Mouse (Mus musculus) kidney, adult 9 months (tissue): ENCODE results near the gene Etfb.
"Not testable (repeated sequence)": the region's sequence is repeated elsewhere in the genome, so short reads cannot be mapped to it uniquely, and the experiment has no call there.

Source experiments
- DNase-seq: peaks from one replicate; pipeline ENCODE4 v3.0.0; 2022

Gene Etfb

DNA sequence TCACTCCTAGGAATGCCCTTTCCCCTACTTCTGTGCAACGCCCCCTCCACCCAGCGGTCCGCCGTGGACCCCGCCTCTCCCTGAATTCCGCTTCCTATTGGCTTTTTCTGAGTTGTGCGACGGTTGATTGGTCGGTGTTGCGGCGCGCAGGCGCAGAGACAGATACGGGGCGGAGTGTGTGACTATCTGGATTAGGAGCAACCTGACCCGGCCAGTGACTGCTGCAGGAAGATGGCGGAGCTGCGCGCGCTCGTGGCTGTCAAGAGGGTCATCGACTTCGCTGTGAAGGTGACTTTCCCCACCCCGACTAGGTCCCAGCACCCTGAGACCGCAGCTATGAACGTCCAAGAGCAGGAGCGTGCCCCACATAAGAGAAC lies at the start of gene Etfb, which contains the start of gene Gm45233:
Gene Etfb (plus strand): TSS at position 167 of the 377 bp plus-strand sequence.
Gene Gm45233 (plus strand): TSS at position 212 of the 377 bp plus-strand sequence.
- DNase-seq = peak; percentile 98

GRCm38 (mm10) chr7:43399501-43399900 lies 44.4 kb upstream of the Etfb start:
- no peak for DNase-seq

DNA sequence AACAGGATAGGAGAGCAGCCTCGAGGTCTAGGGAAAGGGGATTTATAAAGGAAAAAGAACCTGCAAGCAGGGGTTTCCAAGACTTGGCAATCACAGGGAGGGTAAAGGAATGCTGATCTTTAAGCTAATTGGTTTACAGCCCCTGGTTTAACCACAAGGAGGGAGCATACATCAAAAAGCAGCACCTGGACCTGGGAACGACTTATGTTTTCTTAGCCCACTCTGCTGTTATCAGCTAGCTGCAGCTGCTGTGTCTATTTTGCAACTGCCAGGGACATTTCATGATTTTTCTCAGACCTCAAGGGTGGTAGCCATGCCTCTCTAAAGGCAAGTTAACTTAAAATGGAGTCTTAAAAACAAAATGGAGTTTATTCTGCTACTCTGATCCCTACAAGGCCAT lies 41.2 kb upstream of the Etfb start:
- no peak for DNase-seq

- DNase-seq = no peak
Measured at GRCm38 (mm10) chr7:43407573-43407972, 36.3 kb upstream of the Etfb start.

DNA sequence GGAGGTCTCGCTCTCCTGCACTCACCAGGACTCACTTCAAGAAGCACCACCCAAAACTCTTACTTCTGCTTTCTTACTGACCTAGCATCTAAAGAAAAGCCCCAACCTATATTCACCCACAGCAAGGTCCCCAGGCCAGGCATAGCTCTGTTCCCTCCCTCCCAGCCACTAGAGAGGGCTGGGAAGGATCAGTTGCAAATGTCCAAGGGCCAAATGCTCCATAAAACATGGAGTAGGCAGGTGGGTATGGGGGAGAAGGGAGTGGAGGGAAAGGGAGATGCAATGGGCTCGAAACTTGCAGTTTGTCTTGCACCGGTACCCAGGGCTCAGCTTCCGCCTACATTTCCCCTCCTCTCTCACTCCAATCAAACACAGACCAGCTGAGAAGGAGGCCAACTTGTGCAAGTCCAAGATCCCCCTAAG lies 35.7 kb upstream of the Etfb start, which contains the start of gene Siglecg:
Gene Siglecg (plus strand): TSS at position 74 of the 423 bp plus-strand sequence.
- DNase-seq = no peak

- no peak for DNase-seq
Measured at GRCm38 (mm10) chr7:43409084-43409483, 34.8 kb upstream of the Etfb start.

GRCm38 (mm10) chr7:43411724-43412123 lies 32.2 kb upstream of the Etfb start:
- not testable (repeated sequence) for DNase-seq

- no peak for DNase-seq
Measured at GRCm38 (mm10) chr7:43417298-43417697, 26.6 kb upstream of the Etfb start.

DNA sequence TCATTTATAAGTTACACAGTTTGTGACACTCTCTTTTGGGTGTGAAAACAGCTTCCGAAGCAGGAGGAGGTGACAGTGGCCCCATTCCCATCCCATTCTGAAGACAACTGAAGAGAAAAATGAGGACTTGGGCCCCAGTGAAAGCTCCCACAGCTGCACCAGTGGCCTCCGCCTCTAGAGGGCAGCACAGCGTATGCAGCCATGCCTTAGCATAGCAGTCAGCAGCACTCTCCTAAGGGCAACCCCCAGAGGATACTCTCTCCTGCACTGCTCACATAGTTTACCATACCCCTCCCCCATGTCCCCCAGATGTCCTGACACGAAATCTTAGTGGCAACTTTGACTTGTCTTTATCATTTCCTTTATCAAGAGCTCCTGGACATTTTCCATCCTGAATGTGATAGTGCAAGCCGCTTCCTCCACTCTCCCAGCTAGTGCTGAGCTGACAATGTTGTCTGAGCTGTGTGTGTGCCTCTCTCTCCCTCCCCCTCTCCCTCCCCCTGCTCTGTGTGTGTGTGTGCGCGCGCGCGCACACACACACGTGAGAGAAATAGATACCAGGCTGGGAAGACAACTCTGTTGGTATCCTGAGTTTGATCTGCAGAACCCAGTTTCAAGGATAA lies 20.8 kb upstream of the Etfb start:
- peak; percentile 89 for DNase-seq

DNA sequence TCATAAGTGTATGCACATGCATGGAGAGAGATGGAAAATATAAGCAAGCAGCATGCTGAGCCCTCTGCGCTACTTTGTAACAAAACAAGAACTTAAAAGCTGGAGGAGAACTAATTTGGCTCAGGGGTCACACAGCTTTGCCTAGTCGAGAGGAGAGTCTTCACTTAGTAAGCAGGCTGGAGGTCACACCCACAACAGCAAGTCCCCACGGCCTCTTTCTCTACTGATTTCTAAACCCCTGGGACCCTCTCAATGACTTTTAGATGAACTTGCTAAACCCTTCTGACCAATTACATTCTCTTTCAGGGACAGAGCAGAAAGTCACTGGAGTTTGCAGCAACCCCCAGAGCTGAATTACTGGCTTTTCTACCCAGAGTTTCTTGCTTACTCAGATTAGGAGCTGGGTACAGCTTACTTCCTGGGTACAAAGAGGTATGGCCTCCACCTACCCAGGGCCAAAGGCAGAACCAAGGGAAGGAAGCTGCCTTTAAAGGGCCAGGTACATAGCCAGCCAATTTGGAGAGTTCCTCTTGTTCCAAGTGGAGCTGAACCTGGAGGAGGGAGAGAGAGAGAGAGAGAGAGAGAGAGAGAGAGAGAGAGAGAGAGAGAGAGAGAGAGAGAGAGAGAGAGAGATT lies 19.8 kb upstream of the Etfb start:
- no peak for DNase-seq

DNA sequence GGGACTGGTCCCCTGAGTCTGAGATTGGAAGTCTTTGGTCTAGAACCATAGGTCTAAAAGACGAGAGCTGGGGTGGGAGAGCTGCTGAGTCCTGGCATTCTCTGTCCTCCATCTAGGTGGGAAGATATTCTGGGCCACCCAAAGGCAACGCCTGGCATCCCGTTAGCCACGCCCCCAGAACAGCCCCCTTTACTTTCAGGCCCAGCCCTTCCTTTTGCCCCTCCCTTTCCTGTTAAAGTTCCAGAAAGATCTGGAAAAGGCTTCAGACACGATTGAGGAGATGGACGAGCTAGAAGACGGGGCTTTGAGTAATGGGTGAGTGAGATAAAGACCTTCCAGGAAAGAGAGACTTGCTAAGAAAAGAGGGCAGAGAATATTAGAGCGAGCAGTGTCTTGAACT lies 16.5 kb upstream of the Etfb start, which contains the start of gene Lim2:
Gene Lim2 (plus strand): TSS at position 265 of the 400 bp plus-strand sequence.
- no peak for DNase-seq

GRCm38 (mm10) chr7:43429500-43429899 lies 14.4 kb upstream of the Etfb start:
- no peak for DNase-seq

GRCm38 (mm10) chr7:43432891-43433290 lies 11.0 kb upstream of the Etfb start:
- DNase-seq = no peak

- DNase-seq = no peak
Measured at GRCm38 (mm10) chr7:43434676-43435075, 9.2 kb upstream of the Etfb start.

DNA sequence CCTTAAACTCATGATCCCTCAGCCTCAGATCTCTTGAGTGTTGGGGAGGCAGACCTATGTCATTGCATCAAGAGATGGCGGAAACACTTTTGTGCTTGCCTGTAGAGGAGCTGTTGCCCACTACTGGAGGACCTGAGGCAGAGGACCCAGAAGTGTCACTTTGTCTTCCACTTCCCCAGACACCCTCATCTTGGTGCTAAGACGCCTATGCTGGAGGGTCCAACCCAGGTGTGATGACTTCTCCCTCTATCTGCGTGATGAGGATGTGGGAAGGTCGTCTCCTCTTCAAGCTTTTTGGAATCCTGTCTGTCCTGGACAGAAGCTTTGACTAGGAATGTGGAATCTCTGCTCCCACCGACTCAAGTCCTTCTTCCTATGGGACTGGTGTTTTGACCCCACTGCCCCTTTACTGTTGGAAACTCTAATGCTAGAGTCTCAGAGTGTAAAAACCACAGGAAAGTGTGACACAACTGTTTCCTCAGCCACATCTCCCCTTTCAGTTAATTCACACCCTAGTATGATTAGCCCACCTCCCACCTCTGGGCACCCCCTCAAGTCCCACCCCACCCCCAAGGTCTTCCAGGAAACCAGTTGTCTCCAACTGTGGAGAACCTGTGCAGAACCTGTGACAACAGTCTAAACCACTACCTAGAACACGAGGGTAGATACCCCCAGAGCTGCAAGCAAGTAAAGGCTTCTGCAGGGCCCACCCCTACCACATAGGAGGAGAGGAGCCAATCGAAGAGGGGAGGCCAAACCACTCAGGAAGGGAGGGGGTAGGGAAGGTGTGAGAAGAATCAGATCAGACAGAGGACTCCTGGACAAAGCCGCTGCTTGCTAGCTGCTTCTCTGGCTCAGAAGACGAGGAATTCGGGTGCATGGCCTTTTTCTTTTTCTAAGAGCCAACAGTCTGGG lies 7.3 kb upstream of the Etfb start, which contains the start of gene Nkg7:
Gene Nkg7 (plus strand): TSS at position 733 of the 915 bp plus-strand sequence.
- no peak for DNase-seq

GRCm38 (mm10) chr7:43438611-43439010 lies 5.3 kb upstream of the Etfb start:
- DNase-seq = no peak

- DNase-seq = no peak
Measured at GRCm38 (mm10) chr7:43440482-43440881, 3.4 kb upstream of the Etfb start, which contains the start of gene Cldnd2. Cldnd2 (plus strand) TSS chr7:43440782.

DNA sequence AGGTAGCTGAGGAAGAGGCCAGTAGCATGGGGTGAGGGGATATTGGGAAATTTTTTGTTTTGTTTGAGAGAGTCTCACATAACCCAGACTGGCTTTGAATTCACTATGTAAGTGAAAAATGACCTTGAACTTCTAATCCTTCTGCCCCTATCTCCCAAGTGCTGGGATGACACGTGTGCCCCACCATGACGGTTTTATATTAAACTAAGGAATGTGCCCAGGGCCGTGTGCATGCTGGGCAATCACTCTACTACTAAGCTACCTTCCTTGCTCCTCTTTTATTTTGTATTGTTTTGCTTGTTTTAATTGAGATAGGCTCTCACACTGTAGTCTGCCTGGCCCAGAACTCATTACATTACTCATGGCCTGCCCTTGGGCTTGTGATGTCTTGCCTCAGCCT lies 2.8 kb upstream of the Etfb start:
- peak; percentile 66 for DNase-seq

- no peak for DNase-seq
Measured at GRCm38 (mm10) chr7:43442684-43443083, 1.2 kb upstream of the Etfb start.

GRCm38 (mm10) chr7:43443126-43443916 lies 562 bp upstream of the Etfb start:
- DNase-seq = peak; percentile 89

DNA sequence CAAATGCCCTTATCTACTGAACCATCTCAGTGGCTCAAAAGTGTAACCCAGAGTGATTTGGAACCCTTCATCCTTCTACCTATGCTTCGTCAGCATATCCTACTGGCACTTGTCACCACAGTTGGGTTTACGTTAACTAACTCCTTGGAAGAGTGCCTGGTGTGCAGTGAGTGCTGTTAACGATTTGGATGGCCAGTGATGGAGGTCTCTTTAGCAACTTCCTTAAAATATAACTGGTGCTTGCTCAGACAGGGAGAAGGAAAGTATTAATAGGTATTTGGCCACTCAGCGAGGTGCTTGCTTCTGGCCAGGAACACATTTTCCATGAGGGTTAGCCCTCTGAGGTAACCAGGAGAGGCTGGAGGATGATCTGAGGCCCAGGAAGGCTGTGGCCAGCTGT lies 3.9 kb downstream of the Etfb start:
- DNase-seq = peak; percentile 95

GRCm38 (mm10) chr7:43448246-43448645 lies 4.4 kb downstream of the Etfb start:
- peak; percentile 74 for DNase-seq
